Mouse (Mus musculus): ENCODE measurements around the gene Vmo1. TPM values are rescaled to one million over a fixed set of nuclear protein-coding genes. Genes with fewer than 3 reads are reported as not detected.
A peak's percentile ranks its signal among the peaks of the same experiment; 100 is the strongest.
"Not testable (repeated sequence)": the region's sequence is repeated elsewhere in the genome, so short reads cannot be mapped to it uniquely, and the experiment has no call there.

Vmo1 gene
- polyA plus RNA-seq, 3 experiments from 2014 or later: not detected

- ATAC-seq: no peak
Measured at GRCm38 (mm10) chr11:70518923-70519322, 4.5 kb upstream of the Vmo1 start, which contains the start of gene Gltpd2. Gltpd2 (plus strand) TSS chr11:70519196.

- ATAC-seq: no peak
Measured at GRCm38 (mm10) chr11:70518436-70518835, 4.0 kb upstream of the Vmo1 start.

GRCm38 (mm10) chr11:70516352-70516751 is 1.9 kb upstream of the Vmo1 start:
- ATAC-seq: no peak

DNA sequence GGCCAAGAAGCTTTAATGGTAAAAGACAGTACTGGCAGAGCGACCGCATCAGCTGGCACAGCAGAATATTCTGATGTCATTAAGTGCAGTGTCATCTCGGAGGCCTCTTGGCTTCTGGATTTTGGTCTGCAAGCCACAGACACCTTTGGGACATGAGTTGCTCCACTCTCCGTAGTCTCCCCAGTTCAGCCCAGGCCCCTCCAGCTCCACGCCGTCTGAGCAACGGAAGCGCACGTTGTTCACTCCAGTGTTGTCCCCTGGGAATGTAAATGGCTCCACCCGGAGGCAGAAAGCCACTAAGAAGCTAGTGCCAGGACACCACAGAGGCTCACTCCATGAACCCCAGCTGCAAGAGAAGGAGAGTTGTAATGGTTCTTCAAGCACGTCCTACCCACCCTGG is 896 bp downstream of the Vmo1 start:
- no peak for ATAC-seq

GRCm38 (mm10) chr11:70512709-70513342 is 1.6 kb downstream of the Vmo1 start:
- peak; percentile 37 for ATAC-seq

DNA sequence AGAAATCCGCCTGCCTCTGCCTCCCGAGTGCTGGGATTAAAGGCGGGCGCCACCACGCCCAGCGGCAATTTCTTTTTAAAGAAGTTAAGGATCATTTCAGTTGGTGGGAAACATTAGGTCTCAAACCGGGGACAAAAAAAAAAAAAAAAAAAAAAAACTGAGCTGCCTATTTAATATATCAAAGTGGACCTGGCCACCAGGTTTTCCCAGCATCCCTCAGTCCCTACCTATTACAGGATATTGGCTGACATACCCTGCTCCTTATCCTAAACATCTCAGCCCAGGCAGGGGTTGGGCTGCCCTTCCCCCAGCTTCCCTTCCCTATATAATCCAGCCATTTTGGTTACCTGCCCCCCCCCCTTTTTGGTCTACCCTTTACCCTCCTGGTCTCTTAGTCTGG is 2.6 kb downstream of the Vmo1 start:
- no peak for ATAC-seq

DNA sequence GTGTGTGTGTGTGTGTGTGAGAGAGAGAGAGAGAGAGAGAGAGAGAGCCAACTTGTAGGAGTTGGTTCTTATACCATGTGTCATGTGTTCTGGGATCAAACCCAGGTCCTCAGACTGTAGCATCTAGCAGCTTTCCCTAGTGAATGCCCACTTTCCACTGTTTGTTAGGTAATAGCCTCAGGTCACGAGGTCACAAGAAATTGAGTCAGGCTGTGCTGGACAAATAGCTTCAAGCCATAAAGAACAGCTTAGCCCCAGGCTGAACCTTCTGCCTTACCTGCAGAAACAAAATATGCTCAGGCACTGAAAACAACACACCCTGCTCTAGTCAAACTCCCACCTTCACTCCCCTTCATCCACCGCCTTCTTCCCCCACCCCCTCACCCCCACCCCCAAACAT is 3.2 kb downstream of the Vmo1 start:
- no peak for ATAC-seq

DNA sequence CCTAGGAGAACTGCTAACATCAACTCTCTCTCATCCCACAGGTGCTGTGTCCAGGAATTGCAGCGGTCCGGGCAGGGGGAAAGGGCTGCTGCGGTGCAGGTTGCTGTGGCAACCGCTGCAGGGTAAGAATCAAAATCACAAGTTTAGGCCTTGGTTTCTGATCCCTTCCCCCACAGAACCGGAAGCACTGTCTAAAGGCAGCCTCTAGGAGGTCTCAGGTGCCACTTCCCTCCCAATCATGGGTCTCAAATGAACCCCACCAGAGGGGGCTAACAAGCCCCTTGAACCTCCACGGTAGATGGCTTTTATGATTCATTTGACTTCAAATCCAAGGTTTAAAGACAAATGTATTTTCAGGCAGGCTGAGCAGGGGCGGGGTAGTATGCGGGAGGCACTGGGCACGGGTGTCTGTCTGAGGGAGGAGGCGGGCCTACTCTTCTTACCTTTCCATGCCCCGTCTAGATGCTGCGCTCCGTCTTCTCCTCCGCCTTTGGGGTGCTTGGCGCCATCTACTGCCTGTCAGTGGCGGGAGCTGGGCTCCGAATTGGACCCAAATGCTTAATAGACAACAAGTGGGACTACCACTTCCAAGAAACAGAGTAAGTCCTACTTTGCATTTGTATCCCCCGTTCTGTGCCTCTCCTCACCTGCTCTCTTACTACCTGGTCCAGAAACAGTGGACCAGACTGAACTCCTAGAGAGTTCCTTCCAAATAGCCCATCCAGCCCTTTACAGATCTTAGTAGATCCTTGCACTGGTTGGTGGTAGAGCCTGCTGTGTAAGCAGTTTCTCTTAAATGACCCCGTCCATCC is 4.5 kb downstream of the Vmo1 start:
- peak; percentile 79 for ATAC-seq

DNA sequence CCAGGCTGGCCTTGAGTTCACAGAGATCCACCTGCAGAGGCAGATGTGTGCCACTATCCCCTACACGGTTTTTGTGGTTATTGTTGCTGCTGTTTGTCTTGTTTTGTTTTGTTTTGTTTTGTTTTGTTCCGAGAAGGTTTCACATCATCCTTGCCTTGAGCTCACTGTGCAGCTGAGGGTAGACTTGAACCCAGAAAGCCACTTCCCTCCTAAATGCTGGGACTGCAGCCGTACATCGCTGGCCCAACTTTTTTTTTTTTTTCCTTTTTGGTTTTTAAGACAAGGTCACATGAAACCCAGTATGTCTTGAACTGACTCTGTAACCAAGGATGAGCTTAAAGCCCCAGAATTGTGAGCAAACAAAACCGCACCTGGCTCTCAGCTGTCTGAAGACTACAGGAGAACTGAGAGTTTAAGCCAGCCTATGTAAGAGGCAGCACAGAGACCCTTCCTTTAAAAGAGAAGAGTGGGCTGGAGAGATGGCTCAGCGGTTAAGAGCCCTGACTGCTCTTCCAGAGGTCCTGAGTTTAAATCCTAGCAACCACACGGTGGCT is 7.4 kb downstream of the Vmo1 start:
- no peak for ATAC-seq

DNA sequence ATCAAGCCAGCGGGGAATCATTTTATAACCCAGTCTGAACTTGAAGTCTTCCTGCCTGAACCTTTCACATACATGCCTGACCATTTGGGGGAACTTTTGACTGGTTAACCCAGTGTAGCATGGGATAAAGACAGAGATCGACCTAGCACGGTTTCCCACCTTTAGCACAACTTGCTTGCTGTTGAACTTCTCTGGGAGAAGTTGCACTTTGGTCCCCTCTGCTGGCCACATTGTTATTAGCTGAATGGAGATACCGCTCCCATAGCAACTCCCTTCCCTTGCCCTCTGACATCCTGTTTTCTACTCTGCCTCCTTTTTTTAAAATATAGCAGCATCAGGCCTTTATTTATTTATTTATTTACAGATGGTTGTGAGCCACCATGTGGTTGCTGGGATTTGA is 8.0 kb downstream of the Vmo1 start:
- peak; percentile 56 for ATAC-seq

DNA sequence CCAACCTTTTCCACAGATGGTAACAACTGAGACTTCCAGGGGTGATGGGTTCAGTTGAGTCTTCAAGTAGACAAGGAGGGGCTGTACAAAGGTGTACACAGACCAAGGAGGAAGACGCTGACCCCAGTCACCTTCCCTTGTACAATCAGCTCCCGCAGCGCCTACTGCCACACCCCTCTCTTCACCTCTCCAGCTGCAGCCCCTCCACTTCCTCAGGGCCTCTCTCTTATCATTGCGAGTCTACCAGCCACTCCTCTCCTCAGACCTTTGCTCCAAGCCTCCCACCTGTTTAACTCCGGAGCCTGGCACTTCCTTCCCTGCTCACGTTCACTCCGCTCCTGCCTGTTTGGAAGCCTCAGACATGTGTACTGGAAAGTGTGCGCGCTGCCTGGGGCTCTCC is 9.4 kb downstream of the Vmo1 start, which contains the start of gene Tm4sf5:
TSS of gene Tm4sf5 (plus strand) at position 275 of the 400 bp plus-strand sequence.
- no peak for ATAC-seq

- ATAC-seq: no peak
Measured at GRCm38 (mm10) chr11:70502018-70502417, 12.4 kb downstream of the Vmo1 start.

DNA sequence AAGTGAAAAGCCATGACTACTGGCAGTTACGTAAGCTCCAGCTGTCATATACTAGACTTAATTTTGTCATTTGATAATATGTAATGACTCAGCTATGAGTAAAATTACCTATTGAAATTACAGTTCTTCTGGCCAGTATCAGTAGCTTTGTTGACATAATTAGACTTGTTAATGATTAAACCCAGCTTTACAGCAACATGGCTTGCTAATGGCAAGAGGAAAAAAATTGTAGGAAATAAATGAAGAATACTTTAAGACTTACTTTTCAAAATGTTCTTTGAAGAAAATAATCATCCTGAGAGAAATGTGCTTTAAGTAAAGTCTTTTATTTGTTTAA is 14.0 kb downstream of the Vmo1 start:
- ATAC-seq: no peak

GRCm38 (mm10) chr11:70499566-70500475 is 14.6 kb downstream of the Vmo1 start:
- no peak for ATAC-seq

- no peak for ATAC-seq
Measured at GRCm38 (mm10) chr11:70489684-70490083, 24.7 kb downstream of the Vmo1 start.

GRCm38 (mm10) chr11:70489138-70489537 is 25.3 kb downstream of the Vmo1 start:
- no peak for ATAC-seq

DNA sequence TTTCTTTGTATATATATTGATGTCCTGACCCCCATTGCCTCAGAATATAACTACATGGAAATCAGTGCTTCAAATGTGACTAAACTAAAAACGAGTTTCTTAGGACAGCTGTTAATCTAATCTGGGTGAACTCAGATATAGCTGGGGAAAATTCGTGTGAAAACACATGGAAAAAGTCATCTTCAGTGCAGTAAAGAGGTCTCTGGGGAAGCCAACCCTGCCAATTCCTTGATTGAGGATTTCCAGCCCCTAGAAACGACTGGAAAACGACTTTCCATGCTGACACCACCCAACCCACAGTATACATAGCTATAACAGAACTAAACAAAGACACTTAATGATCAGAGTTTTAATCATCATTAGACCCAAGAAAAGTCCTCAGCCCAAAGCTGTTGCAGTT is 26.6 kb downstream of the Vmo1 start:
- no peak for ATAC-seq

DNA sequence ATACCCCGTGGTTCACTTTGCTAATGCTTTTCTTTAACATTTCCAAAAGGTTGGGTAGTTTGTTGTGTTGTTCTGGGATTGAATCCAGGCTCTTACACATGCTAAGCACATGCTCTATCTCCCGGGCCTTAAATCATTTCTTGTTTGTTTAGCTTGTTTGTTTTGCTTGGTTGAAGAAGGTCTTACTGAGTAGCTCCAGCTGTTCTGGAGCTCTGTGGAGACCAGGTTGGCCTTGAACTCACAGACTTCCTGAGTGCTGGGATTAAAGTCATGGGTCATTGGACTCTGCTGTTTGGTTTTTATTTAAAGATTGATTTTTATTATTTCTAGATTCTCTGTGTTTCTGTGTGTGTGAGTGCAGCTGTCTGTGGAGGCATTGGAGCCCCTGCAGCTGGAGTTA is 28.9 kb downstream of the Vmo1 start:
- ATAC-seq: no peak

DNA sequence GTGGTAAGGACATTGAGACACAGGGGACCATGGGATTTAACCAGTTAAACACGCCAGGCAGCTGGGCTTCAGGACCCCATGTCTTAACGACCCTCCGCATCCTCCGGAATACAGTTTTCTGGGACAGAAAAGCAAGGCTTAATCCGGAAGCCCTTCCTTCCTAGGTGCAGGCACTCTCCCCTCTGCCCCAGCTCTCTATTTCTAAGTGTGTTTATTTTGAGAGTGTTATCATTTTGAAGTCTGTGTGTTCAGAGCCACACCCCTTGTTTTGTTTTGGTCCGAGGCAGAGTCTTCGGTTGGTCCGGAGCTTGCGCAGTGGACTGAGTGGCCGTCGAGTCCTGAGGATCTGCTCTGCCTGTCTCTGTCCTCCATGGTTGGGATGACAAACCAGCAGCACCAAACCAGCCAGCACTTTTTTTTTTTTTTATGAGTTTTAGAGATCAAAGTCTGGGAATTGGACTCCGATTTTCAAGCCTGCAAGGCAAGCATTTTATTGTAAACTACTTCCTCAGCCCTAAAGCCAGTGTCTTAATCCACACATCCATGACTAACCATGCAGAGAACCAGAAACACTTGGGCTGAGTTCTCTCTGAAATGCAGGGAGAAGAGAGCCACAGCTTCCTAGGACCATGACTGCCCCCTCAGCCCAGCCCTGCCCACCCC is 39.4 kb downstream of the Vmo1 start:
- ATAC-seq: no peak

GRCm38 (mm10) chr11:70473291-70473690 is 41.1 kb downstream of the Vmo1 start:
- ATAC-seq: not testable (repeated sequence)

GRCm38 (mm10) chr11:70472716-70473115 is 41.7 kb downstream of the Vmo1 start:
- ATAC-seq: no peak

DNA sequence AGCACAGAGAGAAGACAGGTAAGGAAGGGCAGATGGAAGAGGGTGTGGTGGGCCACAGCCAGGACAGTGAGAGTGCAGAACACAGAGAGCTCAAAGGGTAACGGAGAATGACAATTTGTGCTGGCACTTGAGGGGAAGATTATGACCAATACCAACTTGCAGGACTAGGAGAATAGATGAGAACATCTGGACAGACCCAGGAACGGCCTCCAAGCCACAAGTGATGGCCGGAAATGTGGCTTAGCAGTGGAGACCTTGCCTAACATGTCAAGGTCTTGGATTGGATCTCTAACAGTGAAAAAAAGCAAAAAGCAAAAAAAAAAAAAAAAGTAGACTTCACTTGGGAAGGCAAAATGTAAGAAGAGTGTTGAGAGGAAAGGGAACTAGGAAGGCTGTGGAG is 44.7 kb downstream of the Vmo1 start:
- ATAC-seq: no peak

Data from inflammation-experienced regulatory T-cells, adult 6 months (primary cell).